Mouse (Mus musculus): ENCODE data around the gene Gm438. TPM values are rescaled to one million over a fixed set of nuclear protein-coding genes. Genes with fewer than 3 reads are reported as not detected.

Gm438 gene
- polyA plus RNA-seq, 1 experiment from 2014 or later = not detected

DNA sequence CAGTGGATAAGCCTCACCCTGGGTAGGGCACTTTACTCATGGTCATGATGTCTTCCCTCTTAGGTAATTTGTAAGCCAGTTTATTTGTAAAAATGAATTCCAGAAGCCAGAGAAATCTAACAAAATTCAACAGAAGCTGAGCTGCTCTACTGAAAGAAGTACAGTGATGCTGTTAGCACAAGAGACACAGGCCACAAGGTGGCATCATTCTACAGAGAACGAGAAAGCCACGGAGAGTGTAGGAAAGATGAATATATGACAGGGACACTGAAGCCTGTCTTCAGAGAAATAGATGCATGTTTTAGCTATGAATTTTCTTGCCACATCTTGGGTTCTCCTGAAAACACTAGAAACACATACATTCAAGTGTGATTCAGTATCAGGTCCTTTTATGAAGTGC lies 20.7 kb downstream of the Gm438 start:
- Histone ChIP-seq H3K9ac (replicated peaks; ENCODE audit: low read depth) (no peak overlapping the region), H3K9me3 (ENCODE audit: low read length) (no peaks in the 10 kb centered on the region), H3K27ac (ENCODE audit: low read length) (no peak overlapping the region), H3K4me2 (replicated peaks; ENCODE audit: low read depth, low read length) (no peak overlapping the region), H3K4me3 (ENCODE audit: low read depth, low read length) (no peak overlapping the region), H3K4me1 (ENCODE audit: insufficient read depth, low read depth, low read length) (no peaks in the 10 kb centered on the region), H3K27me3 (replicated peaks; ENCODE audit: insufficient read depth, low read length) (no peaks in the 10 kb centered on the region), H3K36me3 (ENCODE audit: insufficient read depth, low read length) (no peaks in the 10 kb centered on the region)
- DNase-seq (ENCODE audit: low spot score) (peak; percentile 46), ATAC-seq (no peak)
- 17% methylated on average over 2 of the region's 2 CpGs for WGBS
- TF ChIP-seq EP300 (IDR thresholded peaks at IDR 0.05) (no peak), CTCF (IDR thresholded peaks at IDR 0.05) (peak; percentile 60)

DNA sequence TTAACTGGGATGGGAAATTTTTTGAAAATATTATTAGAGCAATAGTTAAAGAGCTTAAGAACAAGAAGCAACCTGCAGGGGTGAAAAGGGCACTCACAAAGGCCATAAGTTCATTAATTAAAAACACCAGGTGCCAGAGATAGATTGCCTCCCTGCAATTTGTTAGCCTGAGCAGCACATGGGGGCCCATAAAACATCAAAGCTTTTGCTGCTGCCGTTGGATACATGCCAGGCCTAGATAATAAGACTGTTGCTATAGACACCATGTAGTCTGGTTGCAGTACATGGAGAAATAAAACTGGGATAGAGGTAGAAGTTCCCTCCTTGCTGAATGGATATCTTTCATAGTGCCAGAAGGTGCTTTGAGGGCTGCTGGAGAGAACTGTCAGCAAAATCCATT lies 37.2 kb downstream of the Gm438 start:
- 43% methylated on average over 1 of the region's 1 CpGs for WGBS
- H3K4me1 ChIP-seq (ENCODE audit: insufficient read depth, low read depth, low read length) = no peaks in the 10 kb centered on the region
- H3K4me3 ChIP-seq (ENCODE audit: low read depth, low read length) = no peak overlapping the region
- no peak for ATAC-seq
- H3K36me3 ChIP-seq (ENCODE audit: insufficient read depth, low read length) = no peaks in the 10 kb centered on the region
- no peaks in the 10 kb centered on the region for H3K9me3 ChIP-seq (ENCODE audit: low read length)
- no peak overlapping the region for H3K9ac ChIP-seq (replicated peaks; ENCODE audit: low read depth)
- no peak for DNase-seq (ENCODE audit: low spot score)
- no peak for TF ChIP-seq CTCF (IDR thresholded peaks at IDR 0.05)
- no peak for TF ChIP-seq EP300 (IDR thresholded peaks at IDR 0.05)
- no peak overlapping the region for H3K27ac ChIP-seq (ENCODE audit: low read length)
- no peaks in the 10 kb centered on the region for H3K27me3 ChIP-seq (replicated peaks; ENCODE audit: insufficient read depth, low read length)
- no peak overlapping the region for H3K4me2 ChIP-seq (replicated peaks; ENCODE audit: low read depth, low read length)

Other genes starting within 250 kb of the Gm438 start
- not detected in 2 replicates for gene Gm13124, start 221.4 kb downstream of the Gm438 start, polyA plus RNA-seq (2015; fragmentation: Nextera tagmentation; extraction: Ambion mirVana)
- gene Aadacl4, start 172.9 kb downstream of the Gm438 start, polyA plus RNA-seq (2015; fragmentation: Nextera tagmentation; extraction: Ambion mirVana) = not detected in 2 replicates
- not detected in 2 replicates for gene Gm436, start 100.2 kb downstream of the Gm438 start, polyA plus RNA-seq (2015; fragmentation: Nextera tagmentation; extraction: Ambion mirVana)
- gene Gm13178, start 65.2 kb downstream of the Gm438 start, polyA plus RNA-seq (2015; fragmentation: Nextera tagmentation; extraction: Ambion mirVana) = not detected in 2 replicates
- 177 and 229 TPM in 2 replicates for gene Dhrs3, start 106.2 kb upstream of the Gm438 start, polyA plus RNA-seq (2015; fragmentation: Nextera tagmentation; extraction: Ambion mirVana)